Mouse (Mus musculus): Measurements from ENCODE around the gene Rprml. TPM values are rescaled to one million over a fixed set of nuclear protein-coding genes. Genes with fewer than 3 reads are reported as not detected.

The Rprml gene
- 222 and 260 TPM in 2 replicates for polyA plus RNA-seq (2021; fragmentation: Nextera tagmentation)
- long read RNA-seq, experiment 1, transcript Rprml-201 (1 exons, 1,010 nt): major isoform, 323 of 323 reads
- long read RNA-seq, experiment 1, partial matches to known transcripts: 0 of 323 reads
- long read RNA-seq, experiment 1, other reads (novel, unspliced or antisense): 0 of 323 reads
- long read RNA-seq, experiment 2, transcript Rprml-201 (1 exons, 1,010 nt): major isoform, 150 of 150 reads
- long read RNA-seq, experiment 2, partial matches to known transcripts: 0 of 150 reads
- long read RNA-seq, experiment 2, other reads (novel, unspliced or antisense): 0 of 150 reads

DNA sequence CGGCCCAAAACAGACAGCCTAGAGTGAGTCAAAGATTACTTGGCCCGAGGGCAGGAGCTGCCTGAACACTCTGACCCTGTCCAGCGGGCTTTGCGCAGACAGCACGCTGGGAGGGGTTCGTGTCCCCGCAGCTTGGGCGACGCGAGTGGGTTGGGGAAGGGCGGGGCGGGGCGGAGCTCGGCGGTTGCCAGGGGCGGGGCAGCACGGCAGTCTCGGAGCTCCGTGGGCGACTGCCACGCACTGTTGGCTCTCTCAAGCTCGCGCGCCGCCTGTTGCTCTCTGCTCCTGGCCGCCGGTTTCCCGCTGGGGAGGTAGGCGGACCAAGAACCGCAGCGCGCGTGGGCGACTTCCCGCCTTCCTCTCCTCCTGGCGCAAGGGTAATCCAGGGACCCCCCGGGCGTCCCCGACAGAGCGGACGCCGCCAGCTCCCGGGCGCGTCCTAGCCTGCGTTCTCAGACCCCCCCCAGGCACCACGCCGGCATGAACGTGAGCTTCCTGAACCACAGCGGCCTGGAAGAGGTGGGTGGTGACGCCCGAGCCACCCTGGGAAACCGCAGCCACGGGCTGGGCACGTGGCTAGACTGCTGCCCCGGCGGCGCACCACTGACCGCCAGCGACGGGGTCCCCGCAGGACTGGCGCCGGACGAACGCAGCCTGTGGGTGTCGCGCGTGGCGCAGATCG lies at the start of gene Rprml:
Rprml (plus strand) TSS at position 270 of the 682 bp plus-strand sequence.

DNA sequence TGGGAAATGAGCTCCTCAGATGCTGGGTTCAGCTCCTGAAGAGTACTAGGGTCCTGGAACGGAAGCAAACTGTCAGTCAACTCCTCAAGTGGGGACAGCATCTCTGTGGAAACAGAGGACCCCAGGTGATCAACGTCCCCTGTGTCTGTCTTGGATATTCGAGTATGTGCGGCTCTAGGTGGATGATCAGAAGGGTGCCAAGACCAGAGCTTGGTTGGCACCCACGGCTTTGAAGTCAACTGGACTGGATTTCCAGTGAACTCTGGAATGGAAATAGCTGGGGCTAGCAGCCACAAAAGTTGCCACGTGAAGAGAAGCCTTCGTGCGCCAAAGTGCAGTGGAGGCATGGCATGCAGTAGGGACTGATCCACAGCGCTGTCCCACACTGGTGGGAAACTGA lies 28.3 kb upstream of the Rprml start, which contains the start of gene Gm884:
Gm884 (minus strand) TSS at position 101 of the 400 bp plus-strand sequence.

DNA sequence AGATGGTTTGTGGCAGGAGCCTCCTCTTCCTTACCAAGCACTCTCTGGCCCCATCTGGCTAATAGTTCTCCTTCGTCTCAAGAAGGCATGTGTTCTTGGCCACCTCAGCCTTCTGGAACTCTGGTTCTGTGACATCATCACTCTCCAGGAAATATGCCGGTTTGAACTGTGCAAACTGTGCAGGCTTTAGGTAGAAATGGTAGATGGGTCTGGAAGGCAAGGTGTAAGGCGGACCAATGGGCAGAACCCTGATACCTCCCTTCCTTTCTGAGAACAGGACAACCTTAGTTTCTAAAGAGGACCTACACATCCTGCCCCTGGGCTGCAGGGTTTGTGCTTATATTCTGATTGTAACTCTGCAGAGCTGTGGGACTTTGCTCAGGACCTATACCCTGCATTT lies 10.6 kb upstream of the Rprml start, which contains the start of gene Lyzl6:
Lyzl6 (minus strand) TSS at position 101 of the 400 bp plus-strand sequence.

DNA sequence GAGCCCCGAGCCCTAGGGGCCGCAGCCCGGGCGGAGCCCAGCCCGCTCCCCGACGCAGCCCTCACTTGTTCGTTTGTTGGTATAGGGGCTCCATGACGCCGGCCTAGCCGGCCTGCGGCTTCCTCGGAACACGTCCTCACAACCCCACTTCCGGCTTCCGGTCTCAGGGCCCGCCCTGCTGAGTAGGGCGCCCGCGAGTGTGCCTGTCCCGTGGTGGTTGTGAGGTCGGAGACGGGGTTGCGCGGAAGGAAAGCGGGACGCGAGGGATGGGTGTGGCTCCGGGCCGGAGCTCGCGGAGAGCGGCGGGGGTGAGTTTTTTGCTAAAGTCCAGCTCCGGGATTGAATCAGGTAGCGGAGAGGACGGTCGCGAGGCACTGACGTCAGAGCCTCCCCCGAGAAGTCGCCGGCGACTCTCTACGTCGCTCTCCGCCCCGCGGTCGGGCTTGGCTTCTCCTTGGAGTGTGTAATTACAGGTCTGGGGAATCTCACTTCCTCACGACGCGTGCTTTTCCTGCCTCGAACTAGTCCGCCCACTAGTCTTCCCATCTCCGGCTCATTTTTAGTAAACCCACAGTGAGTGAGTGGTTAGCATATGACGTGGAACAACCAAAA lies 48.3 kb downstream of the Rprml start, which contains the start of gene Gosr2:
Gosr2 (minus strand) TSS at position 334 of the 612 bp plus-strand sequence.

Other genes starting within 250 kb of the Rprml start
- gene Plekhm1, start 236.9 kb upstream of the Rprml start, polyA plus RNA-seq (2021; fragmentation: Nextera tagmentation): 3.7 and 4.1 TPM in 2 replicates
- gene Lrrc37a, start 145.0 kb upstream of the Rprml start, polyA plus RNA-seq (2021; fragmentation: Nextera tagmentation): not detected in 2 replicates
- gene Gm884, start 28.4 kb upstream of the Rprml start, polyA plus RNA-seq (2021; fragmentation: Nextera tagmentation): not detected in 2 replicates
- not detected in 2 replicates for gene Lyzl6, start 10.7 kb upstream of the Rprml start, polyA plus RNA-seq (2021; fragmentation: Nextera tagmentation)
- gene Gosr2, start 48.3 kb downstream of the Rprml start, polyA plus RNA-seq (2021; fragmentation: Nextera tagmentation): 54.8 and 62.7 TPM in 2 replicates
- gene Wnt9b, start 100.3 kb downstream of the Rprml start, polyA plus RNA-seq (2021; fragmentation: Nextera tagmentation): 0.08 and 0.11 TPM in 2 replicates
- 1.9 and 2.3 TPM in 2 replicates for gene Wnt3, start 124.6 kb downstream of the Rprml start, polyA plus RNA-seq (2021; fragmentation: Nextera tagmentation)